Mouse (Mus musculus): Measurements from ENCODE around the gene Svep1.

DNA sequence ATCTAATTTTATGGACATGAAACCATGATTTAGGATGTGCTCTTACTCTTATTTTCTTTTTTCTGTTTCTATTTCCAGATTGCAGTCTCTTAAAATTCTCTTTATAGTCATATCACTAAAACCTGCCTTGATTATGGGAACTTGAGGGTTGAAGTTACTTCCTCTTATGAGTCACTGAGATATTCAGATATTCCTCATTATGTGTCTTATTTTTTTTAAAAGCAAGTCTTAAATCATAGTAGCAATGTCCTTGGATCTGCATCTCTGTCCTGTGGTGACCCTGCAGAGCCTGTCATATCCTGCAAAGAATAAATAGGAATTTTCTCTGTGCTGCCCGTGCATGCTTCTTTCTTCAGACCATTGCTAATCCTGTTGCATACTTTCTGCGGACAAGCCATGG, 166.6 kb downstream of the Svep1 start:
- TF ChIP-seq CTCF (IDR thresholded peaks at IDR 0.05; ENCODE audit: low read depth, low read length) (no peak), EP300 (IDR thresholded peaks at IDR 0.05; ENCODE audit: insufficient read depth, low read depth, low read length) (no peak), POLR2A (IDR thresholded peaks at IDR 0.05; ENCODE audit: insufficient read depth, low read length) (no peak)

Measured in ES-Bruce4 (cell line).